Mouse (Mus musculus) bone marrow, adult 2 months (tissue): ENCODE measurements around the gene Glis3.

Experiments
- CTCF ChIP-seq: fragments of 200-500 bp; IDR thresholded peaks from 2 replicates; pipeline ENCODE4 v1.5.1; 2011; ENCODE audit warnings: low read length, control low read depth; ENCODE audit not compliant: control insufficient read depth, insufficient read depth
- POLR2A ChIP-seq: fragments of 200-500 bp; IDR thresholded peaks from 2 replicates; pipeline ENCODE4 v1.6.1; 2011; ENCODE audit warnings: low read depth, mild to moderate bottlenecking, control low read depth, low read length, borderline replicate concordance; ENCODE audit not compliant: control insufficient read depth

DNA sequence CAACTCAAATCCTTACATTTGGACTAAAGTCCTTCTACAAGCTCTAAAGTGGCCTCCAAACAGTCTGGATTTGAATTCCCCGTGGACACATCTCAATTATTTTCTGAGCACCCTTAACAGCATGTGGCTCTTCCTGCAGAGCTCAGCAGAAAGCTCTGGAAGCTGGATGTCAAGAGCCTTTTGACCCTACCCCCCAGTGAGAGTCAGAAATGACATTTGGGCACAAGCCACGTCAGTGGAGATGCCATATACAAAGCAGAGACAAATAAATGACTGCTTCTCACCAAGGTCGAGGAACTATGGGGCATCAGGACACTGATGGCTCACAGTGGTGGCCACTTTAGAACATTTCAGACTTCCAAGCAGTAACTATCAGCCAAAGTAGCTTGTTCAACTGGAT is 146.3 kb downstream of the Glis3 start:
- TF ChIP-seq CTCF (no peak), POLR2A (no peak)
